Mouse (Mus musculus): Measurements from ENCODE around the gene Grap2. TPM values are rescaled to one million over a fixed set of nuclear protein-coding genes. Genes with fewer than 3 reads are reported as not detected.

Gene Grap2
- total RNA-seq, 2 experiments from 2014 or later: 0.64 to 0.85 TPM

DNA sequence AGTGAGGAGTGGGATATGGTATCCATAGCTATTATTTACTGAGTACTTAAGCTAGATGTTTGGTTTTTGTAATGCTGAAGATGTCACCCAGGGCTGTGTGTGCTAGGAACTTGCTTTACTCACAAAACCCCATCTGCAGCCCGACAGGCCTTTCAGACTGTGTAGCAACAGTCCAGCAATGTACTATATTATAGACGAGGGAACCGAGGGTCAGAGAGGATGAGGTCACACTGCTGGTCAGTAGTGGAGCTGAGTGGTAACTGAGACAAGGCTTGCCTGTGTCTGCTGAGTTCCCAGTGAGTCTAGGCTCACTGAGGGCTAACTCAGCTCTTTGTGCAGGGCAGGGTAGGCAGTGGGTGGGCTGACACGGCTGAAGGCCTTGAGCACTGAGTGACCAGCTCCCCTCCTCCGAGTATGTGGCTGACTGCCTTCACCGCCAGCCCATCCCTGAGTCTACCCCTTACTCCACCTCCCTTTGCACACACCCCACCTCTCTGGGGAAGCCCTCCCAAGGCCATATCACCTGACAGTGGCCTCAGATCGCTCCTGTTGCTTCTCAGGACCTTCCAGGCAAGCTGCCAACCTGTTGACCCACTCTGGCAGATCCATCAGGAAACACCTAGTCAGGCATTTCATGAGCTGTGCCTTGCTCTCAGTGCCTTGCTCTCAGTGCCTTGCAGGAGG, 108.1 kb downstream of the Grap2 start:
- DNase-seq (ENCODE audit: low spot score in 2 of 2): no peak

DNA sequence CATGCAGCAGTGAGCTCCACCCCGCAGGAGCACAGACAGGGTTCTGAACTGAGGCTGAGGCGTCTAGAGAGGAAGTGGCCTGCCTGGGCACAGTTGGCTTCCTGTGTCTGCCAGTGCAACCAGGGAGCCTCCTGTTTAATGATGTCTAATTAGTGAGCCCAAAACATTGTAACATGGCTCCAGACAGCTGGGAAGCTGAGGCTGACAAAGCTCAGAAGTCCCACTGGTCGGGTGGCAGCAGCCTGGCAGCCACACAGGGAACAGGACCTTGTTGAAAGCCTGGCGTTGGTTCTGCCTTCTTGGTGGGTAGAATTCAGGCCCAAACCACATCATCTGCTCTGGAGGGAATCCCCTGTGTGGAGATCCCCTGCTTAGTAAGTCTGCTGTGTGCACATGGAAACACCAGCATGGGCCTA, 109.1 kb downstream of the Grap2 start:
- no peak for DNase-seq (ENCODE audit: low spot score in 2 of 2)

DNA sequence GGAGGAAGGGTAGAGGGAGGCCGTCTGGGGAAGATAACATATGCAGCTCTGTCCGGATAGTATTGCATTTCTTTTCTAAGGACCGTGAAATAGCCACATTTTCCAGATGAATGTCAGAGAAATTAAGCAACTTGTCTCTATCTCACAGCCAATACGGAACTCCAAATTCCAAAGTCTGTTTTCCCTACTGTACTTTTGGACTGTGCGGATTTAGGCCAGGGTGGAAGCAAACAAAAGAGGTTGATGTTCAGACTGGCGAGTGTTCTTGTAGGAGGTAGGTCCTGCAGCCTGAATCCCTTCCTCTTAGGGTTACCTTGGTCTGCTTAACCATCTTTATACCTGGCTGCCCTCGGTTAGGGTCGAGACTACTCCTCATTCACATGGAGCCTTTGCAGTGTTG, 109.9 kb downstream of the Grap2 start:
- no peak for DNase-seq (ENCODE audit: low spot score in 2 of 2)

DNA sequence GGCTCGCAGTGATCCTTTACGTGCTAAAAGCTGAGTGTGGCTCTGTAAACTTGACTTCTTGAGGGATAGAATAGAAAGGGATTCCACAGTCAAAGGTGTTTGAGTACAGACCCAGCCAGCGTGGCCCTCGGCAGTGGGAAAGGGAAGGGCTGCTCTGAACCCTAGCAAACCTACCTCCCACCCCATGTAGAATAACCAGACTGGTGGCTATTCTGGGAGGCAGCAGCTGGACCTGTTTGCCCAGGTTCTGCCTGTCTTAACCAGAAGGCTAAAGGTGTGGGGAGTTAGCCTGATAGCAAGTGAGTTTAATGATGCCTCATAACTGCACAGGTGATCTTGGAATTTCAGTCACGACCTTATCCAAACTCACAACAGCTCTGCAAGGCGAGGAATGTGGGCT, 110.8 kb downstream of the Grap2 start:
- DNase-seq (ENCODE audit: low spot score in 2 of 2): no peak

DNA sequence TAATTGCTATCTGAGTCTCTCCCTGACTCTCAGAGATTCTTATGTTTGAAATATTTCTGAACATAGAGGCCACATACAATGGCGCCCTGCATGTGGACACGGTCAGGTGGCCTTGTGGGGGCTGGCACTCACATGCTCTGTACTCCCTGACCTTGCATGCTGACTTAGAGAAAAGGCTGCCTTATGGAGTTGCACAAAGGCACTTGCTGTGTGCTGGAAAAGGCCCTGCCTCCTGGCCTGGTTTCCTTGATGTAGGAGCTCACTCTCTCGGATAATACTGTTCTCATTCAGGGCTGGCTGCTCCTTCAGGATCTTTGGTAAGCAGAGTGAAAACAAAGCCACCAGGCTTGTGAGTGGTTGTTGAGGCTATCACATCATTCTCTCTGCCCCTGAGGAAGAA, 111.6 kb downstream of the Grap2 start:
- no peak for DNase-seq (ENCODE audit: low spot score in 2 of 2)

DNA sequence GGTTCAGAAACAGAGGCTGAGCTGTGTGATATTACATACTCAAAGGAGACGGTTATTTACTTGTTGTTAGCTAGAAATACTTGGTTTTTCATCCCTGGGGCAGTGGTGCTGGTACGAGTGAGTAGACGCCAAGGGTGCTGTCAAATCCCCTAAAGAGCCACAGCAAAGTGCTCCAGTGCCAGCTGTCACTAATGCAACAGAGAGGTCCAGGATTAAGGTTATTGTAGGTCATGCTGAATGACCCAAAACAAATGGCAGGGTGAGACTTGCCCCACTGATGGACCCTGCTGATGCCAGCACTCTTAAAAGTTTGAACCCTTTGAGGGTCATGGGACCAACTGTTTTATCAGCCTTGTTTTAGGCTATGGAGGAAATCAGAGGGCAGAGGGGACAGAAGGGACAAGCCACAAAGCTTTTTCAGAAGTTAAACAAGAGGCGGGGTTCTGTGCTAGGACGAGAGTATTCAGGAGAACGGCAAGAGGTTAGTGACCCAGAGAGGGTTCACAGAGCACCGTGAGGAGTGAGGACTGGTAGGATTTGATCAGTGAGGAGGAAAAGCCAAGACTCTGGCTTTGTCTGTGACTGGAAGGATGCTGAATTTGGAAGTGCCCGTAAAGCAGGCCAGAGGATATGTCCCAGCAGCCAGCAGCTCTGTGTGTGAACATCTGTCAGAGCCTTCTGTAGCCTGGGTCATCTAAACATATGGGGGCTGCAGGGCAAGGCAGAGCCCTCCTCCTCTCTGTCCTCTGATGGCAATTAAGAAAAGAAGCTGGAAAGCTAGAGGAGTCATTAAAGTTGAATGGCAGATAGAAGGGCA, 112.6 kb downstream of the Grap2 start:
- DNase-seq (ENCODE audit: low spot score in 2 of 2): no peak

DNA sequence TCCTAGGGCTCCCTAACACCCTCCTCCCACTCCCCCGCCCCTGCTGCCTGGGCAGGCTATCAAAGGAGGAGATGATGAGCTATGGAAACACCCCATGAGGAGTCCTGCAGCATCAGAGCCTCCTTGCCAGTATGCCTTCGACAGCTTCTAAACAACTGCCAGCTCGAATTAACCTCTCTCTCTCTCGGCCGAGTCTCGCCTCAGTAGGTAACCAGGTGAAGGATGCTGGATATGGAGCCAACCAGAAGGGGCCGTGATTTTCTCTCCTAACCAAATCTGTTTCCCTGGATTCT, 113.2 kb downstream of the Grap2 start:
- DNase-seq (ENCODE audit: low spot score in 2 of 2): no peak

DNA sequence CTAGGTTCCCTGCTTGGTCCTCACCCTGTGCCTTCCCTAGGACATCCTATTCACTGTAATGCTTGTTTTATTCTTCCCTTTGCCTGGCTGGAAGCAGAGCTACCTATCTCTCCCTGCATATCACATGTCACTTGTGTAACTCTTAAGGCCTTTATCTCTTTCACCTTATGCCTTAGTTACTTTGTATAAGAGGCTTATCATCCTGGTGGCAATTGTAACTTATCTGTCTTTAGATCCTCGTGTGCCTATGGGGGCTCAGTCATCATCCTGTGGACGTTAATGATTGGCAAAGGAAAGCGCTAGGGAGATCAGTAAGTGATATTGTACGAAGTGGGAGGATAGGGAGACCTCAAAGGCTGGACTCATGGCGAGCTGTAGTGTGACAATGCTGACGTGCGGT, 116.1 kb downstream of the Grap2 start:
- no peak for DNase-seq (ENCODE audit: low spot score in 2 of 2)

DNA sequence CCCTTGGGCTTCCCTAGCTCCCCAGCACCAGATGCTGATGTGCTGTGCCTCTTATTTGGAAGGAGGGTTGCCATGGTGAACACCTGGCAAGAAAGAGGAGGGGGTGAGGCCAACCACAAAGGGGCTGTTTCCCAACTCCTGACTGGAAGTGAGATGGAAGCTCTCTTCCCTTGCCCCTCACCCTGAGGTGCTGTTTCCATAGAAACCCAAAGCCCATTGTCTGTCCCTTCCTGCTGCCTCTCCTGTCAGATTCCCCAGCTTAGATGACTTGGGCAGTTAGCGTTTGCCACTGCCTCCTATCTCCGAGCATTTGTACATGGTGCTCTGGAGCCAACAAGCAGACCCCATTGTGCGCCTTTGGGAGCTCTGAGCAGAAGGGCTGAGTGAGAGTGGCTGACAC, 121.1 kb downstream of the Grap2 start:
- DNase-seq (ENCODE audit: low spot score in 2 of 2): no peak

DNA sequence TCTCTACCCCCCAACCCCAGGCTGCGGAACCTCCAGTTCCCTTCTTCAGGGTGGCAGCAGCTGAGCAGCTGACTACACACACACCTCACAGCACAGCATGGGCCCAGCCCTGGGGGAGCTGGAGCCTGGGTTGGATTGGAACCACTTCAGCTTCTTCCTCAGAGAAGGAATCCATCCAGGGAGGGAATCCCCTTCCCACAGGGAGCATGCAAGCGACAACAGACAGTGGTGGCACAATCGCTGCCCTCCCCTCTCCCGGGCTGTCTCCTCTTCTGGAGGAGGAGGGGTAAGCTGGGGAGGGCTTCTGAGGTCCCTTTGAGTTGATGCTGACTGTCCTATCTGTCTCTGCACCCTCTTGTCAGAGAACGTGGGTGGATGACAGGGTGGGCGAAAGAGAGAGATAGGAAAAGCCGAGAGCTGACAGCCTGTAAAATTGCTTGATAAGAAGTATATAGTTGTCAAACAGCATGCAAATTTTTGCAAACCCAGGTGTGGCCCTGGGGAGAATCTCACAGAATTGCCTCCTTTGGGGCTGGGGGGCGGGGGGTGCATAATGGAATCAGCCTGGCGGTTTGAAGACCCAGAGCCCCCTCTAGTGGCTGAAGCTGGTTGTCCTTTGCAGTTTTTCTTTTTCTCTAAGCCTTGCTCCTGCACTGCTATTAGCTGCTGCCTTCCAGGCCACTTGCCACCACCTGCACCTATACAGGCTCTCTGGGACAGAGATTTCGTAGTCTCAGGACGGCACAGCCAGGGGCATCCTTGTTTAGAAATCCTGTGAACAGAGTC, 121.9 kb downstream of the Grap2 start:
- DNase-seq (ENCODE audit: low spot score in 2 of 2): peak; percentile 76 to 83

DNA sequence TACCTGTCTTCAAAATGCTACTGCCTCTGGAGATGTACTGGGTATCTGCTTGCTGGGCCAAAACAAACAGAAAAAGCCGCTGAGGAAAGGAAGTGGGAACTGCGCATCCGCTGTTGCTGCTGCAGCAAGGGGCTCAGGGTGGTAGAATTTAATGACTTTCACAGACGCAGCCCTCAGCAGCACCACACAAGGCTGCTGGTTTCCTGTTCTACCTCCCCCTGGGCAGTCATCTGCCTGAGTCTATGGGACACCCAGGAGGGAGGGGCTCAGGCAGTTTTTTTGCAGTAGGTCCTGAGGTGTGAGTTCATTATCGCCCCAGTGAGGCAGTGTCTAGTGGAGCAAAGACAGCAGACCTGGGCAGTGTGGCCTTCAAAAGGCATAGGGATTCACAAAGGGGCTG, 125.2 kb downstream of the Grap2 start:
- no peak for DNase-seq (ENCODE audit: low spot score in 2 of 2)

DNA sequence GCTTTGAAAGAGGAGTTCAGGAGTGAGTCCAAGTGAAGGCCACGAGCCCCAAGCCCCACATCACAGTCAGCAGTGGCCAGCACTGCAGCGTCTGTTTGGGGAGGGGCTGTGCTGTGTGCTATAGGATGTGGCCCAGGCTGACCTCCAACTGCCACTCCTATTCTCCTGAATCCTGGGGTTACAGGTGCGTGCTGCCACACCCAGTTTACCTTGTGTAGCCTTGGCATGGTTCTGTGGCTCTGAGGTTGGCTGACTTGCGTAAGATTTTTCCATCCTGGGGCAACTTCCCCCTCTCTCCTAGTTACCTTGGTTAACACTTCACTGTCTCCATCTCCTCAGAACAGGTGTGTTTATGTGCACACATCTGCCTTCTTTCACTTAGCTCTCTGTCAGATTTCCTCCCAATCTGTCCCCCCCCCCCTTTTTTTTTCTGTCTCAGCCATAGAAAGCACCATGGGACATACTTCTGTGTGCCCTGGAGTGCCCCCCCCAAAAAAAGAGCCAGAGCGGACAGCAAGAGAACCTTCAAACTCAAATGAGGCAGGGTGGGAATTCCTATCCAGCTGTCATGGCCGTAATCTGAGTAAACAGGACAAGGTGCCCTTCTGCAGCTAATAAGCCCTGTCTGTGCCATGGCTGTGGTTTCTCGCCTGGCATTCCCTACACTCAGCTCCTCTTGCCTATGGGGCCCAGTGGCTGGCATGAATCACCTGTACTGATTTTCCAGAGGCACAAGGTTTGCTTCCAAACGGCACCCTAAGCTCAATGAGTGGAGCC, 129.3 kb downstream of the Grap2 start:
- DNase-seq (ENCODE audit: low spot score in 2 of 2): no peak

Small RNAs within 50 kb of the gene (microRNA-seq; reads per million reads assigned to microRNA genes)
- 0 reads per million in 2 experiments for gene Mir6957

Other genes starting within 250 kb of the Grap2 start
- not detected for gene Enthd1, start 7.4 kb upstream of the Grap2 start, total RNA-seq (2021)
- gene Fam83f, start 99.3 kb downstream of the Grap2 start, total RNA-seq (2021): under 1 TPM; 0.17 to 0.25 TPM
- 100 to 1,000 TPM; 110 to 128 TPM for gene Tnrc6b, start 138.7 kb downstream of the Grap2 start, total RNA-seq (2021)

Data from layer of hippocampus, postnatal 14 days (tissue).